Mouse (Mus musculus) testis, adult 2 months (tissue): ENCODE data around the gene Fut7. TPM values are rescaled to one million over a fixed set of nuclear protein-coding genes. Genes with fewer than 3 reads are reported as not detected.

Experiments used
- H3K27ac ChIP-seq: fragments of 200-500 bp; 2 replicates; pipeline ENCODE4 v1.5.1; 2012; ENCODE audit warnings: low read depth, low read length; ENCODE audit not compliant: control insufficient read depth, insufficient read depth
- H3K27me3 ChIP-seq: fragments of 200-500 bp; 2 replicates; pipeline ENCODE4 v1.6.1; 2012; ENCODE audit warnings: mild to moderate bottlenecking, low read length, moderate library complexity; ENCODE audit not compliant: control insufficient read depth, insufficient read depth
- H3K36me3 ChIP-seq: fragments of 200-500 bp; 2 replicates; pipeline ENCODE4 v1.6.1; 2012; ENCODE audit warnings: mild to moderate bottlenecking, low read length; ENCODE audit not compliant: control insufficient read depth, insufficient read depth
- H3K4me1 ChIP-seq: fragments of 200-500 bp; 2 replicates; pipeline ENCODE4 v1.6.1; 2012; ENCODE audit warnings: low read length; ENCODE audit not compliant: control insufficient read depth, insufficient read depth
- H3K4me3 ChIP-seq: fragments of 200-500 bp; 2 replicates; pipeline ENCODE4 v1.5.1; 2012; ENCODE audit warnings: low read depth, mild to moderate bottlenecking, low read length, moderate library complexity, mixed read lengths; ENCODE audit not compliant: control insufficient read depth
- CTCF ChIP-seq: fragments of 200-500 bp; IDR thresholded peaks from 2 replicates; pipeline ENCODE4 v1.5.1; 2012; ENCODE audit warnings: low read depth, mild to moderate bottlenecking, inconsistent platforms, low read length, moderate library complexity; ENCODE audit not compliant: control insufficient read depth, insufficient read depth, insufficient replicate concordance
- POLR2A ChIP-seq: fragments of 200-500 bp; IDR thresholded peaks from 2 replicates; pipeline ENCODE4 v1.6.1; 2012; ENCODE audit warnings: low read depth, mild to moderate bottlenecking, inconsistent platforms, low read length, moderate library complexity; ENCODE audit not compliant: control insufficient read depth
- polyA plus RNA-seq: library from polyadenylated mRNA; depleted of rRNA; stranded (reverse); fragments of >200 nt; gene quantifications from 2 replicates; pipeline ENCODE4 v1.2.3, GENCODE M21; 2012

Gene Fut7
- polyA plus RNA-seq, 1 experiment: 0.10 TPM

DNA sequence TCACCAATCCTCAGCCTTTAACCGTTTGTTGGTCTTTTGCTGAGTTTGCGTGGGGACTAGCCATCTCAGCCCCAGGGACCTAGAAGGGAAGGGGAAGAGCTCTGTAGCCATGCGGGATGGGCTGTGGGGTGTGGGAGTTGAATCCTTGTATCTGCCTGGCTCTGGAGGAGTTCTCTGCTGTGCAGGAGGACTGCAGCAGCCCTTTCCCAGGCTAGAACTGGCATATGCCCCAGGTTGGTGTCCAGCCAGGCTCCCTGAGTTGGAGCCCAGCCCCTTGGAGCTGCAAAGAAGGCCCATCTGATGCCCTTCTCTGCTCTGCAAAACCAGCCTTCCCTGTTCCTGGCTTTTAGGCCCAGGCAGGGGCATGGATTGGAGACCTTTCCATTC lies 26.5 kb upstream of the Fut7 start:
- Histone ChIP-seq H3K4me3 (peak overlapping the region; percentile 67), H3K4me1 (peaks cover 10% of the 10 kb centered on the region), H3K27ac (no peak overlapping the region), H3K27me3 (no peaks in the 10 kb centered on the region), H3K36me3 (no peaks in the 10 kb centered on the region)
- no peak for TF ChIP-seq CTCF
- TF ChIP-seq POLR2A: no peak

GRCm38 (mm10) chr2:25397010-25397409 lies 26.1 kb upstream of the Fut7 start:
- no peak overlapping the region for H3K27ac ChIP-seq
- H3K36me3 ChIP-seq: no peaks in the 10 kb centered on the region
- no peaks in the 10 kb centered on the region for H3K27me3 ChIP-seq
- peaks cover 10% of the 10 kb centered on the region for H3K4me1 ChIP-seq
- H3K4me3 ChIP-seq: no peak overlapping the region
- TF ChIP-seq CTCF: no peak

GRCm38 (mm10) chr2:25398065-25398464 lies 25.0 kb upstream of the Fut7 start:
- no peaks in the 10 kb centered on the region for H3K27me3 ChIP-seq
- H3K4me3 ChIP-seq: no peak overlapping the region
- no peaks in the 10 kb centered on the region for H3K36me3 ChIP-seq
- peaks cover 15% of the 10 kb centered on the region for H3K4me1 ChIP-seq
- no peak overlapping the region for H3K27ac ChIP-seq
- TF ChIP-seq CTCF (no peak), POLR2A (no peak)

GRCm38 (mm10) chr2:25399051-25399450 lies 24.0 kb upstream of the Fut7 start, which contains the start of gene Npdc1:
Npdc1 (plus strand) TSS chr2:25399351.
- Histone ChIP-seq H3K4me3 (no peak within 1 kb of the TSS), H3K27me3 (no peaks in the 10 kb centered on the region)

DNA sequence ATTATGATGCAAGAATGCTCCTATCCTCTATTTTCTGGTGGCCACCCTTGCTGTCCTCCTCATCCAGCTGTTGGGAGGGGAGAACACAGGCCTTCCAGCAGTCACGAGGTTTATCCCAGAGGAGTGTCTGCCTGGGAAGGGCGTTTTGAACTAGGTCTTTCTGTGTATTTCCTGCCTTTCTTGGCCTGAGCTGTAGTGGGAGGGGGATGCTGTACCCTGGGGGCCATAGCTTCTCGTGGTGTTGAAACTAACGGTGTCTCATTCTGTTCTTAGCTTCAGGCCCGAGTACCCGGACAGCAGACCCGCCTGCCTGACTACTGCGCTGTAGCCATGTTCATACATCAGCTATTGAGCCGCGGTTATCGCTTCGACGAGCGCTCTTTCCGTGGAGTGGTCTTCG lies 22.8 kb upstream of the Fut7 start:
- no peaks in the 10 kb centered on the region for H3K36me3 ChIP-seq
- peaks cover 18% of the 10 kb centered on the region for H3K4me1 ChIP-seq
- no peak for TF ChIP-seq CTCF
- no peak for TF ChIP-seq POLR2A
- H3K27ac ChIP-seq: no peak overlapping the region
- no peaks in the 10 kb centered on the region for H3K27me3 ChIP-seq
- H3K4me3 ChIP-seq: peak overlapping the region; percentile 33

More at GRCm38 (mm10) chr2:25399051-25399450, 24.0 kb upstream of the Fut7 start, which contains the start of gene Npdc1:
- Histone ChIP-seq H3K4me1 (peaks cover 18% of the 10 kb centered on the region), H3K27ac (no peak within 1 kb of the TSS), H3K36me3 (no peaks in the 10 kb centered on the region)
- TF ChIP-seq CTCF (no peak), POLR2A (no peak)

DNA sequence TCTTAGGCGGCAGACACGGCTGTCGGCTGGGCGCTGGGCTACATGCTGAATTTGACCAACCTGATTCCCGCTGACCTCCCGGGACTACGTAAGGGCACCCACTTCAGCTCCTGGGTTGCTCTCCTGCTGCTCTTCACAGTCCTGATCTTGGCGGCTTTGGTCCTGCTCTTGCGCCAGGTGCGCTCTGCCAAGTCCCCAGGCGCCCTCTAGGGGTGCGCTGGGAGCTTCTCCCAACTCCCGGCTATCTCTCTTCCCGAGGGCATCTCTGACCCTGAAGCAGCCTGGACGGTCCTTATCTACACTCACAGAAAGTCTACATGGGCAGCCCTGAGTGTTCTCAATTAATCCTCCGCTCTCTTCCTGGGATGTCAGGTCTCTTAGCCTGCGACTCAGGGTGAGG lies 22.3 kb upstream of the Fut7 start:
- Histone ChIP-seq H3K4me3 (peak overlapping the region; percentile 33), H3K27me3 (no peaks in the 10 kb centered on the region)

GRCm38 (mm10) chr2:25402377-25402971 lies 20.6 kb upstream of the Fut7 start:
- no peaks in the 10 kb centered on the region for H3K36me3 ChIP-seq
- TF ChIP-seq POLR2A (no peak), CTCF (peak; percentile 59; the same call in 1 of the 2 replicates)
- H3K4me3 ChIP-seq: peak overlapping the region; percentile 86
- peaks cover 8% of the 10 kb centered on the region for H3K4me1 ChIP-seq
- H3K27ac ChIP-seq: no peak overlapping the region
- no peaks in the 10 kb centered on the region for H3K27me3 ChIP-seq

More for the DNA sequence above, 22.3 kb upstream of the Fut7 start:
- TF ChIP-seq CTCF: peak; percentile 37; the same call in 1 of the 2 replicates
- TF ChIP-seq POLR2A: no peak
- Histone ChIP-seq H3K36me3 (no peaks in the 10 kb centered on the region), H3K27ac (no peak overlapping the region), H3K4me1 (peaks cover 15% of the 10 kb centered on the region)
